8 mouse cellular contexts compared by ENCODE assay signal in the genomic region with DNA sequence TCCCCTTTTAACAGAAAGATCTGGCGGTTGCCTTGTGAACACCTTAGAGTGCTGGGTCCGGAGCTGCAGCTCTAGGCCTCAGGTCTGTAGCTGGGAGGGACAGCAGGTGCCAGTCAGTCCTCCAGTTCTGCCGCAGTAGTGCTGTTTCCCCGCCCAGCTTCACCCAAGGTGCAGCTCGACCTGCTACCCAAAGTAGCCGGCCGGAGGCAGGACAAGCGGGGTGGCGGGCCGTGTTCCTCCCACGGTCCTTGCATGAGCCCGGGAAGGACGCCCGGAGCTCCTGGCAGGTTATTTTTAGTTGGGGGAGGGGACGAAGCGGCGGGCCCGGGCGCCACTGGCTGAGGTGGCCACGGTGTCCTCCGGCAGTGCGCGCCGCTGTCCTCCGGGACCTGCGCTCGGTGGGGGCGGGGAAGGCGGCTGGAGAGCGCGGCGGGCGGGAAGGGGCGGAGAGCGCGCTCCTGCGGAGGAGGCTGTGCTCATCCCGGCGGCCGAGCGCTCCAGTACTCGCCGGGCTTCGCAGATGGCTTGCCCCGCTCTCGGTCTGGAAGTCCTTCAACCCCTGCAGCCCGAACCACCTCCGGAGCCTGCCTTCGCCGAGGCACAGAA. TPM values are rescaled to one million over a fixed set of nuclear protein-coding genes. Genes with fewer than 3 reads are reported as not detected.
DNase-seq lines count a peak whose midpoint lies in the region; ATAC-seq and TF ChIP-seq lines count a peak whose summit lies in the region.

Limch1 (plus strand) TSS at position 438 of the 606 bp plus-strand sequence.

- no peak within 1 kb of the TSS for H3K27ac ChIP-seq in spleen, adult 2 months (ENCODE audit: insufficient read depth, low read length)
- peak within 1 kb of the TSS; percentile 42 for H3K27ac ChIP-seq in embryonic facial prominence, embryonic 12.5 days
- peak within 1 kb of the TSS; percentile 35; the same call in 1 of the 2 replicates for H3K27ac ChIP-seq in limb, embryonic 12.5 days
- H3K27ac ChIP-seq in midbrain, embryonic 15.5 days, result peak within 1 kb of the TSS; percentile 86

- DNase-seq in spleen, adult 2 months (ENCODE audit: low read depth in 1 of 2, low spot score in 2 of 2), result no peak
- no peak for DNase-seq in spleen, adult 12 weeks (ENCODE audit: low spot score)
- DNase-seq in heart, adult 8-10 months (ENCODE audit: low spot score), result peak; percentile 81
- peak; percentile 76 to 77 for DNase-seq in kidney, adult 8-10 months
- peak; percentile 64 for DNase-seq in urinary bladder, postnatal 14 days (ENCODE audit: low spot score)

- TF ChIP-seq POLR2A in spleen, adult 2 months (IDR thresholded peaks at IDR 0.05; ENCODE audit: low read depth, low read length), result no peak

- no peaks in the 10 kb centered on the region for H3K9me3 ChIP-seq in embryonic facial prominence, embryonic 12.5 days
- H3K9me3 ChIP-seq in limb, embryonic 12.5 days, result no peaks in the 10 kb centered on the region
- no peaks in the 10 kb centered on the region for H3K9me3 ChIP-seq in midbrain, embryonic 15.5 days

- H3K9ac ChIP-seq in embryonic facial prominence, embryonic 12.5 days, result peak within 1 kb of the TSS; percentile 74
- peak within 1 kb of the TSS; percentile 69 for H3K9ac ChIP-seq in limb, embryonic 12.5 days (replicated peaks)
- H3K9ac ChIP-seq in midbrain, embryonic 15.5 days, result peak within 1 kb of the TSS; percentile 69

- TF ChIP-seq CTCF in spleen, adult 2 months (IDR thresholded peaks at IDR 0.05; ENCODE audit: extremely low read depth, insufficient read depth, insufficient read length, insufficient replicate concordance), result no peak

- H3K4me1 ChIP-seq in spleen, adult 2 months (ENCODE audit: control insufficient read depth, insufficient read depth, insufficient read length), result no peaks in the 10 kb centered on the region
- peaks cover 22% of the 10 kb centered on the region for H3K4me1 ChIP-seq in embryonic facial prominence, embryonic 12.5 days
- H3K4me1 ChIP-seq in limb, embryonic 12.5 days (replicated peaks), result peaks cover 30% of the 10 kb centered on the region
- peaks cover 33% of the 10 kb centered on the region for H3K4me1 ChIP-seq in midbrain, embryonic 15.5 days

- peak within 1 kb of the TSS; percentile 35 for H3K4me3 ChIP-seq in spleen, adult 2 months (ENCODE audit: extremely low read depth, insufficient read depth, insufficient read length)
- H3K4me3 ChIP-seq in embryonic facial prominence, embryonic 12.5 days, result peak within 1 kb of the TSS; percentile 64
- peak within 1 kb of the TSS; percentile 66 for H3K4me3 ChIP-seq in limb, embryonic 12.5 days (replicated peaks)
- peak within 1 kb of the TSS; percentile 62 for H3K4me3 ChIP-seq in midbrain, embryonic 15.5 days

- H3K36me3 ChIP-seq in spleen, adult 2 months (ENCODE audit: control insufficient read depth, insufficient read depth, low read length), result no peaks in the 10 kb centered on the region
- no peaks in the 10 kb centered on the region for H3K36me3 ChIP-seq in embryonic facial prominence, embryonic 12.5 days
- H3K36me3 ChIP-seq in limb, embryonic 12.5 days, result no peaks in the 10 kb centered on the region
- no peaks in the 10 kb centered on the region for H3K36me3 ChIP-seq in midbrain, embryonic 15.5 days (replicated peaks)

- WGBS in spleen, adult 2 months, result 5% methylated on average over 46 of the region's 50 CpGs
- 1% methylated on average over 48 of the region's 50 CpGs for WGBS in embryonic facial prominence, embryonic 12.5 days
- WGBS in limb, embryonic 12.5 days, result under 1% methylated on average over 50 of the region's 50 CpGs
- WGBS in midbrain, embryonic 15.5 days, result under 1% methylated on average over 48 of the region's 50 CpGs

- peaks cover 10% of the 10 kb centered on the region for H3K27me3 ChIP-seq in spleen, adult 2 months (ENCODE audit: control insufficient read depth, insufficient read depth, low read length)
- H3K27me3 ChIP-seq in embryonic facial prominence, embryonic 12.5 days, result peaks cover 6% of the 10 kb centered on the region; the same call in 1 of the 2 replicates
- H3K27me3 ChIP-seq in limb, embryonic 12.5 days, result peaks cover 36% of the 10 kb centered on the region
- H3K27me3 ChIP-seq in midbrain, embryonic 15.5 days (replicated peaks), result no peaks in the 10 kb centered on the region

- peak; percentile 73 for ATAC-seq in embryonic facial prominence, embryonic 12.5 days (ENCODE audit: insufficient number of reproducible peaks, insufficient read depth, low FRiP score, low TSS enrichment)
- ATAC-seq in limb, embryonic 12.5 days (ENCODE audit: insufficient number of reproducible peaks, insufficient read depth, low FRiP score, low TSS enrichment, low read depth), result 0 out of 2 replicates have a peak, but pooled peaks have one; percentile 26
- peak; percentile 84 for ATAC-seq in midbrain, embryonic 15.5 days (replicated peaks)

- H3K4me2 ChIP-seq in embryonic facial prominence, embryonic 12.5 days (replicated peaks), result peak within 1 kb of the TSS; percentile 94
- H3K4me2 ChIP-seq in limb, embryonic 12.5 days, result peak within 1 kb of the TSS; percentile 97
- peak within 1 kb of the TSS; percentile 80 for H3K4me2 ChIP-seq in midbrain, embryonic 15.5 days

RNA-seq across cellular contexts. Expression of gene Limch1, which starts in this region (rescaled TPM):
- 7.1 and 7.8 TPM in 2 replicates for polyA plus RNA-seq in spleen, adult 2 months (2012; rRNA removed)
- 61.6 and 61.9 TPM in 2 replicates for polyA plus RNA-seq in embryonic facial prominence, embryonic 12.5 days (2016; fragmentation: Nextera tagmentation; extraction: Ambion mirVana)
- 100 to 1,000 TPM; 278 to 326 (median 303) TPM for total RNA-seq in heart, adult 8-10 months (2022)
- polyA plus RNA-seq in limb, embryonic 12.5 days (2016; fragmentation: Nextera tagmentation; extraction: Ambion mirVana), result 48.1 and 58.1 TPM in 2 replicates
- 47.6 and 51.1 TPM in 2 replicates for polyA plus RNA-seq in midbrain, embryonic 15.5 days (2015; fragmentation: Nextera tagmentation; extraction: Ambion mirVana)

Comparison
In these comparisons a context has a peak if more than half of its experiments do, and no peak if none do; other contexts are left out.
1. DNase-seq: peak in heart, adult 8-10 months (single experiment), kidney, adult 8-10 months (2 of 2) and urinary bladder, postnatal 14 days (single experiment); none in spleen, adult 2 months (0 of 2) and spleen, adult 12 weeks (single experiment).
2. ATAC-seq: peak in every context shown above with its lines; median percentile 84 in midbrain, embryonic 15.5 days; 73 in embryonic facial prominence, embryonic 12.5 days; 26 in limb, embryonic 12.5 days.
3. Peak in every context shown above with its lines, with median percentiles within 50 percentile points of each other: H3K4me3 ChIP-seq, H3K4me2 ChIP-seq and H3K9ac ChIP-seq.